Mouse (Mus musculus): ENCODE data around the gene Tspan2.

The Tspan2 gene

GRCm38 (mm10) chr3:102734313-102735030, at the start of gene Tspan2:
Tspan2 (plus strand) TSS chr3:102734529.
- no peak for DNase-seq

DNA sequence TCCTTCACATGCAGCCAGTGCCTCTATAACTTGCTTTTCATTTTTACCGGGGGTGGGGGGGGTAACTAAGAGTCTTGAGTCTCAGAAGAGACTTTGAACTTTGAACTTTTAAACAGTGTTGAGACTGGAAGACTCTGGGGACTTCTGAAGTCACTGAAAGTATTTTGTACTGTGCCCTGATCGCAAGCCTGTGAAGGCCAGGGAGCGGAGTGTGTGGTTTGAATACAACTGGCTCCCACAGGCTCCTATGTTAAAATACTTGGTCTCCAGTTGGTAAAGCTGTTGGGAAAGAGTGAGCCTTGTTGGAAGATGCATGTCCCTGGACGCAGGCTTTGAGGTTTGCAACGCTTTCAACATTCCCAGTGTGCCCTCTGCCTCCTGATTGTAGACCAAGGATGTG, 47.5 kb upstream of the Tspan2 start:
- DNase-seq = no peak

DNA sequence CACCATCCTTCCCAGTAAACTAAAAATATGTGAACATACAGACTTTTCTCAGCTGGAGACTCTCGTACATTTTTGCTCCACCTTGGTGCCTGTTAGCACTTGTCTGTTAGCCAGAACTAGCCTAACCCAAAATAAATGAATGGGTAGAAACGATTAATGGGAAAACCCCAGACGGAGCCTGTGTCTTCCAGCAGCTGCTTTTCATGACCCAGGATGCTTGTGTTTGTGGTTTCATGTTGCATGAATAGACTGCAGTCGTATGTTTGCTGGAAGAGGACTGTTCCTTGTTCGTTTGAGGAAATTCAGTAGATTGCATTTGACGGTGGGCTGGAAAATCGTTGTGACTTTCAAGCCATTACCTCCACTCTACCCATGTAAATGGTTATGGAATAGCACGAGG, 46.5 kb upstream of the Tspan2 start:
- DNase-seq = no peak

DNA sequence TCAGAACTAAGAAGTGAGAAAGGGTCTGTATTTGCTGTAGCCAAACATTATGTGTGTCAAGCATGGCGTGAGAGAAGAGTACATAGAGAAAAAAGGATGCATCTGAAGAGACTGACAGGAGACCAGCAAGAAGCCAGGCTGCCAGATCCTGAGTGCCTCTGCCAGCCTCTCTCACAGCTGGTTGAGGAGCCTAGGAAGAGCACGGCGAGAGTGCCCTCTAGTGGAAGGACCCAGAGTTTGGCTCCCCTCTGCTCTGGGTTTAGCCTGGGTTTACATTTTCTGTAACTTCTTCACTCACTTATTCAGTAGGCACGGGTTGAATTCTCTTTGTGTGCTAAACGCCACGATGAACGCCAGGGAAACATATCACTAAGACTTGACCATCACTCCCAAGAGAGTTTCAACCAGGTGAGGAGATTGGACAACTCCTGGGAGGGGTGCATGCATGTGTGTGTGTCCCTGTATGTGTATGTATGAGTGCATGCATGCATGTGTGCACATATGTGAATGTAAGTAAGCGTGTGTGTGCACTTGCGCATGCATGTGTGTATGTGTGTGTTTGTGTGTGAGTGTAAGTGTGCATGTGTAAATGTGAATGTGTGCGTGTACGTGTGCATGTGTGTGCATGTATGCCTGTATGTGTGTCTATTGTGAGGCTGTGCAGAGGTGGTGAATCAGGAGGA, 42.4 kb upstream of the Tspan2 start:
- peak; percentile 58 for DNase-seq

DNA sequence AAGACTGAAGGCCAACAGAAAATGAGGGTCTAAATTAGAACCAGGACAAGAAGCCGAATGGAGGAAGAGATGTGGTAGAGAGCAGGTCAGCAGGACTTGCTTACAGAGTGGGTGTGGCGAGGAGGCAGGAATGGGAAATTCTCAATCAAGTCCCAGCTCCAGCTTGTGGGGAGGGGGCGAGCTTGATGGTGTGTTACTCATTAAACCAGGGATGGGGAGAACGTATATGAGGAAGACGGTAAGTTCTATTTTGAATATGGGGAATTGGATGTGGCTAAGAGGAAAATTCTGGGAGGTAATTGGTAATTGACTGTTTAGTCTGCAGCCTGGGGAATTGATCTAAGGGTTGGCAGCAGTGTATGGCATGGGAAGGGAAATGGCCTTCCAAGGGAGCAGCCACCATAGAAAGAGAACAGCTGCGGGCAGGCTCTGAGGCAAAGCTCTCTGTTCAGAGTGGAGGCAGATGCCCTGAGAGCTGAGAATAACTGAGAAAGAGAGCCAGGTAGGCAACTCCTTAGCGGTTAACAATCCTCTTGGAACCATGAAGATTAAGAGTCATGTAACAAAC, 41.5 kb upstream of the Tspan2 start:
- DNase-seq = no peak

DNA sequence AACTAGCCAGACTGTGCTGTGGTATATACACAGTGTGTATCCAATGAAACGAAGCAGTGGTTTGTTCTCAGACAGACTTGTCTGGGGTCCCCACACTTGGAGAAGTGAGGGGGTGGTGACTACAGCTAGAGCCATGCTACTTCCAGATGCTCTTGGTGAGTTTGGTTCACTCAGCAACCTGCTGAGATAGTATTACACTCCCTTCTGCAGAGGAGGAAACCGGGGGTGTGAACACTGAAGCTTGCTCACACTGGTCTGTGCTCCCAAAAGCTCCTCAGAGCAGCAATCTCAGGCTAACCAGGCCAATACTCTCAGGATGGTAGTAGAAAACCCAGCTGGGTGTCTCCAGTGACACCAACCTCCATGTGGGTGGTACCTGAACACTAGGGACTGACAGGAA, 36.2 kb upstream of the Tspan2 start:
- DNase-seq = no peak

- no peak for DNase-seq
These were observed 33.0 kb upstream of the Tspan2 start for GRCm38 (mm10) chr3:102701303-102701702.

GRCm38 (mm10) chr3:102701902-102702544, 32.3 kb upstream of the Tspan2 start:
- DNase-seq = peak; percentile 66

- no peak for DNase-seq
These were observed 30.3 kb upstream of the Tspan2 start for GRCm38 (mm10) chr3:102704001-102704401.

DNA sequence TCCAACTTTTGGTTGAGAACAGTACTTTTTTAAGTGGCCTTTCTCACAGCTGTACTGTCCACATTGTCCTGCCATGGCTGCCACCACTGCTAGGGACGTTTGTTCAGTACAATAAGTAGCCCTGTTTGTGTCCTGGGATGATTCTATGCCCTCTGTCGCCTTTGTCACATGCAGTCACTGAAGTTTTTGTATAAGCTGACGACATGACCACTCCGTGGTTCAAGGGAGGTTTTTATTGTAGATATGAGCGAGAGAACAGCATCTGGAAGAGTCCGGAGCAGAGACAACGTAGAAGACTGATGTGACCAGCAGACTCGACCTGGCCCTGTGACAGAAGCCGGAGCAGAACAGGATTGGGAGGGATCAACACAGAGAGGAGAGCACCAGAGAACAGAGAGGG, 25.7 kb upstream of the Tspan2 start:
- peak; percentile 73 for DNase-seq

DNA sequence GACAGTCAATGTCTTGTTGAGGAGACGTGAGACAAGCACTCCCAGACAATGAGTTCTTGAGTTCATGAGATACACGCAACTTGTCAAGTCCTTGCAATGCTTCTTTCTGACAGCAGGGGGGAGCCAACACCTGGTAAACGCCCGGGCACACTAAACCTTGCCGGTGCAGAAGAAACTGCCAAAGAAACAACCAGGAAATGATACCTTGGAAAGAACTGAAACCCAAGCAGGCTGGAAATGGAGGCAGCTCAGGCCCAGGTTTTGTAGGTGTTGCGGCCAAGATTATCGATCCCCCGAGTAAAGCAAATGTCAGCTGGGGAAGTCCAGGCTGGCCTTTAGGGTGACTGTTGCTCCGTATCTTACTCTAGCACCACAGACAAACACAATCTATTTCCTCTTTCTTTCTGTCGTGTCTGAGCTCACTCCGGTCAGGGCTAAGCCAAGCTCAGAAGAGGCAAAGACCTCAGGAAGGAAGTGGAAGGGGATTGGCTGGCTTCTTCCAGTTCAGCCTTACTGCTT, 19.2 kb upstream of the Tspan2 start:
- DNase-seq = peak; percentile 75

DNA sequence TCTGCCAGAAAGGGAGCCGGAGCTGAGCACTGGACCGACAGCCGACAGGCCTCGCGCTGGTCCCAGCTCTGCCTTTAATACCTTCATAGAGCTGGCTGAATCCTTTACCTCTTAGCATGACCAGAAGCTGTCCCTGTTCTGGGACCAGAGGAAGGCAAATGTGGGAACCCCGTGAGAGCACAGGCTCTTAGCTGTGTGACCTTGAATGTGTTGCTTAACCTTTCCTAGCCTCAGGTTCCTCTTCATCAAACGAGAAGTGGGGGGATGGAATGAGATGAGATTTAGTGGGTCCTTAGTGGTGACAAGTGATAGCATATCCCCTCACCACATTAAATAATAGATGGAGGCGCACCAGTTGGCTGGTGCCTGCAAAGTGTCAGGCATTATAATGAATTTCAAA, 18.5 kb upstream of the Tspan2 start:
- DNase-seq = no peak

DNA sequence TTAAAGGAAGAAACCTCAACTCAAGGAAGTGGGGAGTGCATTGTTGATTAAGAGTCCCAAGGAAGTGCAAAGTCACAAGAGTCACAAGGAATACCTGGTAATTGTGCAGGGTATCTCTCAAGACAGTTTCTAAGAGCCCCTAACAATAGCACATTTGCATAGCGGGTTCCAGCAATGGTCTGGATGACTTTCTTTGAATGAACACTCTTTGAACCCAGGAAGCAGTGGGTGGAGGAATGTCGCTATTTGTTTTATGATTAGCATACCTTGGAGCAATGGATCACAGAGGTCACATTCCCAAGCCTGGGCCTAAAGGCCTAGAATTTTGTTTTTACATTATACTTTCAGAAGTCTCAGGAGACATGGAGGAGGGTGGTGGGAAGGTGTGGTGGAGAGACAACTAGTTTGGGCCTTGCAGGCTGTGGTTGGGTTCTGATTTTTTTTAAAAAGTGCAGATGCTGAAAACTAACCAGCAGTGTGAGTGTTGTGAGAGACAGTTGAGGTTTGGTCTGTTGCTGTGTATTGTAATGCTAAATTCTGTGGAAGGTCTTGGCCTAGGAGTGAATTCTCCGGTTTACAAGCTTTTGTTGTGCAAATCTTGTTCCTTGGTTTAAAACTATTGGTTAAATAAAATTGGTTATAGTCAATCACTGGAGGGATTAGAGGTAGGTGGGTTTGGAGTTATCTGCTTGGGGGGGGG, 16.6 kb upstream of the Tspan2 start:
- DNase-seq = no peak

DNA sequence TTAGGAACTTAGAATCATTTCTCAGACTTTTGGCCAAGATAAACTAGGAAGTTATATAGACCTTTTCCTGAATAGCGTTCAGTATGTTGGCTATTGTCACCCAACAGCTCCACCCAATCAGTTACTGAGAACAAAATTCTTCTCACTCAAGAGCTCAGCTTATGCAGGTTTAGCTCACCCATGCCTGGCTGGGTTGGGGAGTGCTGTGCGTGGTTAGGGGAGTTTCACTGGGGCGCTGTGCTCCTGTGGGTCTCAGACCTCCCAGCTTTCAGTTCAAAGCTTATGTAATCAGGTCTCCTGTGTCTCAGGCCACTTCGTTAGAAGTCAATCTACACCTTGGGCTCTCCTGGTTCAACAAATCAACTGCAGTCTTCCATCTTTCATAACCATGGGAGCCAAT, 11.2 kb upstream of the Tspan2 start:
- DNase-seq = no peak

- no peak for DNase-seq
These were observed 10.3 kb upstream of the Tspan2 start for GRCm38 (mm10) chr3:102723841-102724570.

DNA sequence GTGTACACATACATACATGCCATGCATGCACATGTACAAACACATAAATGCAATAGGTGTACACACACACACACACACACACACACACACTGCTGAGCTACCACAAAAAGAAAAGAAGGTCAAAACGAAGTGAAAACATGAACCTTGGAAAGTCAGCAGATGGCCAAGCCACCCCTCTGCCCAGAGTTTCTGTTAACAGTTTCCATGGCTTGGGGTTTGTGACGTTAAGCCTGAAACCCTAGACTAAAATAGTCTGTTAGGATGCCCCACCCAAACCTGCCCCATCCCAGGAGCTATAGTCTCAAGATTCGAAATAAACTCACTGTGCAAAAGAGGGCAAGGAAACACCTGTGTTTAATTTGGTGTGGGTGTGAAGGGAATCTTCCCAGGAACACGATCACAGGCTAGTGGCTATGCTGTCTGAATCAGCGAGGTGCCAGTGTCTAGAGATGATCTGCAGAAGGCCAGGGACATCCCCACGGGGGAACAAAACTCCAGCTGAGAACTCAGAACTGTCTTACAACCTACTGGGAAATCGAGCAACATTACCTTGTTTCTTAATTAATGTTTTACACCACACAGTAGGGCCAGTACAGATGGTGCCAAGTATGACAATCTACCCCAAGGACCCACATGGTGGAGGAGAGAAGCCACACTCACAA, 9.4 kb upstream of the Tspan2 start:
- DNase-seq = no peak

DNA sequence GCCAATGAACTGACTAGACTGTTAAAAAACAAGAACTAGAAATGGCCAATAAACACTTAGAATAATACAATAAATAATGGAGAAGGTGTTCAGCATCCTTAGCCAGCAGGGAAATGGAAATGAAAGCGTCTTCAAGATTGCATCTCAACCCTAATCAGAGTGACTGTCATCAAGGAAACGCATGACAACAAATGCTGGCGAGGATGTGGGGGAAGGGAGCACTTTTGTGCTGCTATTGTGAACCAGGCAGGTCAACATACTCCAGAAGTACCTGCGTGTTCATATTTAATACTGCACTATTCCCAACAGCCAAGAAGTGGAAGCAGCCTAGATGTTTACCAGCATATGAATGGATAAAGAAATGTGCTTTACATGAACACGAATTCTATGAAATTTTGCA, 4.9 kb upstream of the Tspan2 start:
- no peak for DNase-seq

- DNase-seq = no peak
These were observed 3.2 kb upstream of the Tspan2 start for GRCm38 (mm10) chr3:102731112-102731511.

GRCm38 (mm10) chr3:102732619-102733018, 1.7 kb upstream of the Tspan2 start:
- no peak for DNase-seq

- no peak for DNase-seq
These were observed 1.3 kb upstream of the Tspan2 start for GRCm38 (mm10) chr3:102733050-102733449.

DNA sequence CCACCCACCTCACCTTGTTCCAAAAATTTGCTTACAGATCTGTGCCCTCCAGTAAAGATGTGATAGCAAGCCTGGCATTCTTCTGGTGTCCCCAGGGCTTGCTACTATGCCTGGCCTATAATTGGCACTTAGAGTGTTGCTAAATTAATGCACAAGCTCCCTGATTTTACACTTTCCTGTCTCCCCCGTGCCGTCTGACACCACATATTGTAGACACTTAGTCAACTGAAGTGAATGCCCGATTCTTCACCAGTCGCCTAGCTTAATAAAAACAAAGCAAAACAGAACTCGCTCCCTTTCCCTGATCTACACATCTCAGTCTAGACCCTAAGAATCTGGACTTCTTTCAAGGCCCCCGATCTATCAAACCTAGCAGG, 405 bp upstream of the Tspan2 start:
- DNase-seq = no peak
